Mouse (Mus musculus): ENCODE measurements around the gene 4931406C07Rik.
A peak's percentile ranks its signal among the peaks of the same experiment; 100 is the strongest.
"Not testable (repeated sequence)": the region's sequence is repeated elsewhere in the genome, so short reads cannot be mapped to it uniquely, and the experiment has no call there.

Gene 4931406C07Rik

DNA sequence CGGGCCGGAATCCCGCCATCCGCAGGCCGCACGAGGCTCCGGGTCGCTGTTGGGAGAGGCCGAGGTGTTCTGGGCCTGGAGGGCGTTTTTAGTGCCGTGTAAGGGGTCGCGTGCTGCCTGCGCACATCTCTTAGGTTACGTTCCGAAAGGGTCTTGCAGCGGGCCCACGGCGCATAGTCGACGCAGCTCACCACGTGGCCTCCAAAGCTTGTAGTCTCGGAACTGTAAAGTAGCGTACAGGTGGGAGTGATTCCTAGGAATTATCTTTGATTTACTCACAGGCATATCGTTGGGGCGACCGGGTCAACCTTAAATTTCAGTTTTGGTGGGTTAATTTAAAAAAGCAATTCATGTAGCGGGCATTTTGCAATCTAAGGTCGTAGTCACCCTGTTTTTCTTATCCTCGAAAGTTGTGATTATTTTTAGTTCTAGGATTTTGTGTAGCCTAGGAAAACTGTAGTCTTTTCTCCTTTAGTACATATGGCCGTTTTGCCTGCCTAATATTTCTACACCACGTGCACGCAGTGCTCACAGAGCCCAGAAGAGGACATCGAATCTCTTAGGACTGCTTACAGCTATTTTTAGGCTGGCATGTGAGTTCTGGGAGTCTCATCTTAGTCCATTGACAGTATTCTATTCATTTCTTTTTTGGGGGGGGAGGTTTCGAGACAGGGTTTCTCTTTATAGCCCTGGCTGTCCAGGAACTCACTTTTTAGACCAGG is at the start of gene 4931406C07Rik:
4931406C07Rik (minus strand) TSS at position 51 of the 722 bp plus-strand sequence.
- DNase-seq, result peak; percentile 70

DNA sequence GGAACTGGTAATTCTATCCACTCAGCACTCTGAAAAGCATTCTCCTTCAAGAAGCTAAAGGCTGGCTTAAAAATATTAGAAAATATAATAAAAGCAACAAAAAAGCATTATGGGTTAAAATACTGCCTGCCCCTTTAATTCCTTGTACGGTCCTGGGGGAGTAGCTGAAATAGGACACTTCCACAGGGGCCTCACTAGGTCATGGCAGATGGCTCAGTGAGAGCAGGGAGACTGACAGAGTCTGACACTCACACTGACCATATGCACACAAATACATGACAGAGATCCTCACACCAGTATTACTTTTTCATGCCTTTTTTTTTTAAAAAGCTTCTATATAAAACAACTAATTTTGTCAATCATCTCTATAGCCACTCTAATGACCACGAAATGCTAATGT is 43.7 kb upstream of the 4931406C07Rik start:
- peak; percentile 6 for DNase-seq

DNA sequence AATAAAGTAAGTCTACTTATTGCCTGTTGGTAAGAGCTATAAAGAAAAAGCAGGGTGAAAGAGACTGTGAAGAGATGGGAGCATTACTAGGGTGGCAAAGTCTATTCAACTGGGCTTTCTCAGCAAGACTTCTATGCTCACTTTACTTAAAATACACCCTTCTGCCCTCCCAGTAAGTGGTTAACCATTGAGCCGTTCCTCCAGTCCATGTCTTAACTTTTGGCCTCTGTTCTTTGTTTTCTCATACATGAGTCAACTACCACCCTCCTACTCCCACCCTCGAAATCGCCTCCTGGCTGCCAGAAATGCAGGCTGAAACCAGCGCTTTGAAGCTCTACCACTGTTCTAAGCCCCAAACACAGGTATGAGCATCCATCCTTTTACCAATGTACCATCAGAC is 31.5 kb upstream of the 4931406C07Rik start:
- DNase-seq, result no peak

DNA sequence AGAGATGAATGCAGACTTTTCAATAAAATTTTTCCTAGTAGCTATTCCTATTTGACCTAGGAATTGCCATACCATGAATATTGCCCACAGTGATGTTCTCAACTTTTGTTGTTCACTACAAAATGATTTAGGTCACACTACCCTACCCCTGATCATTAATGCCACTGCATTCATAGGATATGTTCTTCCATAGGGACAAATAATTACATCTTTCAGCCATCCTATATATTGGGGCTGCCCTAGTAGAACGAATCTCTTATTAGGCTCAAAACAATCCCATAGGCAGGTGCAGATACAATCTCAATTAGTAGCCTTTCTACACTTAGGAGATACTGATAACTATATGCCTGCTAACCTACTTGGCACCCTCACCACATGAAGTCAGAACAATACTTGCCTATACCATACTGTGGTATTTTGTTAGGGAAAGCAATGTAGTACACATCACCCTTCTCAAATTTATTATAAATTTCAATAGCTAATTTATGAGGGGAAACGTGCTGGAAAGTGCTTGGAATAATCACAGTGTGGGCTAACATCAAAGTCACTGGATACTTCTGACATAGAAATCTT is 12.0 kb upstream of the 4931406C07Rik start:
- no peak for DNase-seq

DNA sequence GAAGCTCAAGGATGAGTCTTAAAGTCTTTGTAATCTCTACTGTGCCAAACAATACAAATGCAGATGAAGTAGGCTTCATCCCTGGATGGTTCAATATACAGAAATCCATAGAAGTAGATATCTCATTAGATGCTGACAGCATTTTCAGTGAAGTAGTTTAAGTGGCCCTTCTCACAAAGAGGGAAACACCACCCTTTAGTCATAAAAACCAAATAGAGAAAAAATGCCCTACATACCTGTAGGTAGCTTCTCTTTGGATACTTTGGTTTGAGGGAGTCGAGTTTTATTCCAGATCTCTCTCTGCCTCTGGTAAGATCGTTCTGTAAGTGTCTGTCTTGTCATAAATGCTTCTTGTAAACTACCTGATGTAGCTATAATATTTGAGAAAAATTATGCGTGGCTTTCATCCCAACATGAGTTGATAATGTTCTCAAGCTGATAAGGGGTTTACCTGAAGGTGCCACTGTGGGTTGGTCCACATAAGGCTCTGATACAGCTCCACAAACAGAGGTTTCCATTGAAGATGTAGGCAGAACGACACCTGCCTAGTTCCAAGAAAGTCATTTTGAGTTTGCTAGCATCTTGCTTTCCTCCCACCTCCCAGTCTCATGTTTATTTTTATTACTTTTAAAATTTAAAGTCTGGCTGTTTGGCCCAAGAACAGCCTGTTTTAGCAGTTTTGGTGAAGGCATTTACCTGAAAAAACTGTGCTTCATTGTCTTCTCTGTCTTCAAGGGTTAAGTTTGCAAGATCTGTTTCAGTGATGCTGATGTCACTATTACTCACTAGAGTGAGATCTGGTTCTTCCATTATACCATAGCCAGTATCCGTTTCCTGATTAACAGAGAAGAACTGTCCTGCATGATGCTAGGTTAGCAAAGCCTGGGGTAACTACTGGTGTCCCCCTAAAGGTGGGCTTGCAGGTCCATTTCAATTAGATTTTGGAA is 11.2 kb upstream of the 4931406C07Rik start:
- no peak for DNase-seq

DNA sequence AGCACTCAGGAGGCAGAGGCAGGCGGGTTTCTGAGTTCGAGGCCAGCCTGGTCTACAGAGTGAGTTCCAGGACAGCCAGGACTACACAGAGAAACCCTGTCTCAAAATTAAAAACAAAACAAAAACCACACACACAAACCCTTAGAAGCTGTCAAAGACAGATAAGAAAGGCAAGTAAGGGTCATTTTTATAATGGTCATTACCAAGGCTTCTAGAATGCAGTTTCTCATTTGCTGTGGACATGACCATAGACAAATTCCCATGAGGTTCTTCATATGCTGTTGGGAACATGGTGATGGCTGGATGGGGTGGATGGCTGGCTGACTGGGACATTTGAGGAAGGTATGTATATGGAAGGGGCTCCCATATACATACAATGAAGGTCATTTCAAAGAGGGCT is 10.0 kb upstream of the 4931406C07Rik start:
- DNase-seq, result not testable (repeated sequence)

DNA sequence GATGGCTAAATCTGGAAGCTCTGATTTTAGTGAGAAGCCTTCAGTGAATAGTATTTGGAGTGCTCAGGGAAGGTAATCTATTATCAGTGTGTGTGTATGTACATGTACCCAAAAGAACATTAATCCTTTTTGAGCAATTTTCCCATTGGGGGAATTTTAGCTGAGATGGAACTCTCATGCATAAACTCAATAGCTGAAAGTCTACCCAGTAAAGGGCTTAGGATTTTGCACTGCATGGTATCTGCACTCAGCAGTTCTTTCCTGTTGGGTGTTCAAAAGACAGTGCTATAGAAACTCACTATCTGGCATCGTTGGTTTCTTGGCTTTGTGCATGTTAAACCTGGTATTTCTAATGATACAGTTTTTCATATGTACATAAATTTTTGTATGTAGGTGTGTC is 8.4 kb upstream of the 4931406C07Rik start:
- no peak for DNase-seq

DNA sequence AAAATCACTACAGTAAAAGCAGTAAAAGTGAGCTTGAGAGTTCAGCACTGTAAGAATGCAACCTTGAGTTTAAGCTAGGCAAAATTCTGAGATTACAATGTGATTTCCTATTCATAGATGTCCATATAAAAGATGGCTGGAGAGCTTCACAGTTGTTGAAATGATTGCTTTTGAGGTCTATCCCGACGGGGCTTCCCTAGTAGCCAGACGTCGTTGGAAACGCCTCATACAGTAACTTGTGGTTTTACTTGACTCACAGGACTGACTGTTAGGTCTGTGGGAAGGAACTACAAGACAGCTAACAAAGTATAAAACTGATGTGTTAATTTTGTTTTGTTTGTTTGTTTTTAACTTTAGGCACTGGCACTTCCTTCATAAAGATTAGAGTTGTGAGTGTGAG is 7.4 kb upstream of the 4931406C07Rik start:
- DNase-seq, result no peak

DNA sequence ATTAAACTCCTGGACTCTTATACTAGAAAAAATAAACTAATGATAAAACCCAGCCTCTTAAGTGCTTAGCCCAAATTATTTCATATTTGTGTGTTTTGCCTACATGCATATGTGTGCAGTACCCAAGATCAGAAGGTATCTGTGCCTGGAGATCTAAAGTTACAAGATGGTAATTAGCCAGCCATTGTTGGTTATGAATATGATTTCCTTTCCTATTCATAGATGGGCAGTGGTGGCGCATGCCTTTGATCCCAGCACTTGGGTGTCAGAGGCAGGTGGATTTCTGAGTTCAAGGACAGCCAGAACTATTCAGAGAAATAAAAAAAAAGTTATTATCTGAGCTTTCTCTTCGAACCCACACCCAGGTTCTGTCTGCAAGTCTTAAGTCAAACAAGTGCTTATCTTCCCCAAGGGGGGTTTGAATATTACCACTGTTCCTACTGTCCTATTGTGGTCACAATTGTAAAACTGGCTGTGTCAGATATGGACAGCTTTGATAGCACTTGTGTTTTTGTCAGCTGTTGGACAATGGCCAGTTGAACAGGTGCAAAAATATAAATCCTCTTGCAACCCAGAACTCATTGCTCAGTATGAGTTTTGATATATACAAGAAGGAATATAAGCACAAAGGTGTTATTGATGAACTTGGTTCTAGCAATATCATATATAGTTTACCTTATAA is 5.9 kb upstream of the 4931406C07Rik start:
- no peak for DNase-seq

DNA sequence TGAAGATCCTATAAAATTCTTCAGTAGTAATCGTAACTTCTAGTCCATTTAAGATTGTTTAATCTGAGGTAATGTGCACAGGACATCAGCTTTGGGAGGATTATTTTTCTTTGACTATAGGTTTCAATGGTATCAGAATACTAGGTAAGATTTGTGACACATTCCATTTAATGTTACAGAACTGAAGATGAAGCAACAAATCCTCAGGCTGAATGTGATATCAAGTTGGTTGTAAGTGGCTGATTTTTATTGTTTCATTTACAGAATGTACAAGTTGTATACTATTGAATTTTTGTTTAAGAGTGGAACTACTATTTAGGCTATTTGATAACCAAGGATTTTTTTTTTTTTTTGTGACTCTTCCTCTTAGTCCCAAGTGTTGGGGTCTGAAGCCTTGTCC is 3.9 kb upstream of the 4931406C07Rik start:
- no peak for DNase-seq

DNA sequence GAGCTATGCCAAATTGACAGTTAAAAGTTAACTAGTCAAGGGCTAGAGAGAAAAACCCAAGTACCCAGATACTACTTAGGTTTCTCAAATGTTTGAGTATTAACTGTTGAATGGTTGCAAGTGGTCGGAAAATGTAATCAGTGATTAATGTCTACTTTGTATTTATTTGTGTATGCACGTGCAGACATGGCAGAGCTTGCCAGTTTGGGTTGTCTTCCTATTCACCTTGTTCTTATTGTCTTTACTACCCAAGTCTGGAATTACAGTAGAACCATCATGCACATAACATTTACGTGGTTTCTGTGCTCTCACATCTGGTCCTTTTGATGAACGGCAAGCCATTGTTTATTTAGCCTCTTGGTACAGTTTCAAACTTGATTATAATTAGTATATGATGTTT is 3.2 kb upstream of the 4931406C07Rik start:
- DNase-seq, result no peak

DNA sequence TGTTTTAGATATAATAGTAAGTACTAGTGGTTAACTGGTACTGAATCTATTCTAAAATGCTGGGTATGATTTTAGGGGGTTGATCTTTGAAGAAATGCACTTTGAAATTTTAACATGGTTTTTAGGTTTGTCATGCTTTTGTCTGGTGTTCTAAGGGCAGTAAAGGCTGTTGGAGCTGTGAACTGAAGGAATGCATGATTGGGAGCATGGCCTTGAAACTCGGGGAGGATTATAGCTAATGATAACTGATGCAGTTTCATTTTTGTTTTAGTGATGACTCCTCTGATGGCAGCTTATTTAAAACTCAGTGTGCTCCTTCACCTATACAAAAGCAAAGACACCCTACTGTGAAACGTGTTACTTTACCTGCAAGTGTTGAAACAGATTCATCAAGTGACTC is 2.0 kb upstream of the 4931406C07Rik start:
- no peak for DNase-seq

DNA sequence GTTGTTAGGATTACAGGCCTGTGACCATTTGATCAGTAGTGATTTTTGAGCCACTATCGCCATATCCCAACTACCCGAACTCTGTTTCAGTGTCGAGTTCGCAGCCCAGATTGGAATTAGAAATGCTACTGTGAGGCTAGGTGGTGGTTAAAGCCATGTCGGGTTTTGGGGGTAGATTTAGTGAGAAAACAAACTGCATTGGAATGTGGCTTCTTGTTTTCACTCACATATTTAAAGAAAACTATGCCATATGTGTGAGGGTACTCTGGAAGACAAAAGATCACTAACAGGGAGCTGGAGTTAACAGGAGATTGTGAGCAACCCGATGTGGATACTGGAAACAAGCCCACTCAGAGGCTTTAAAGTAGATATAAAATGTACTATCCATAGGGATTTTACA is 1.0 kb upstream of the 4931406C07Rik start:
- no peak for DNase-seq

DNA sequence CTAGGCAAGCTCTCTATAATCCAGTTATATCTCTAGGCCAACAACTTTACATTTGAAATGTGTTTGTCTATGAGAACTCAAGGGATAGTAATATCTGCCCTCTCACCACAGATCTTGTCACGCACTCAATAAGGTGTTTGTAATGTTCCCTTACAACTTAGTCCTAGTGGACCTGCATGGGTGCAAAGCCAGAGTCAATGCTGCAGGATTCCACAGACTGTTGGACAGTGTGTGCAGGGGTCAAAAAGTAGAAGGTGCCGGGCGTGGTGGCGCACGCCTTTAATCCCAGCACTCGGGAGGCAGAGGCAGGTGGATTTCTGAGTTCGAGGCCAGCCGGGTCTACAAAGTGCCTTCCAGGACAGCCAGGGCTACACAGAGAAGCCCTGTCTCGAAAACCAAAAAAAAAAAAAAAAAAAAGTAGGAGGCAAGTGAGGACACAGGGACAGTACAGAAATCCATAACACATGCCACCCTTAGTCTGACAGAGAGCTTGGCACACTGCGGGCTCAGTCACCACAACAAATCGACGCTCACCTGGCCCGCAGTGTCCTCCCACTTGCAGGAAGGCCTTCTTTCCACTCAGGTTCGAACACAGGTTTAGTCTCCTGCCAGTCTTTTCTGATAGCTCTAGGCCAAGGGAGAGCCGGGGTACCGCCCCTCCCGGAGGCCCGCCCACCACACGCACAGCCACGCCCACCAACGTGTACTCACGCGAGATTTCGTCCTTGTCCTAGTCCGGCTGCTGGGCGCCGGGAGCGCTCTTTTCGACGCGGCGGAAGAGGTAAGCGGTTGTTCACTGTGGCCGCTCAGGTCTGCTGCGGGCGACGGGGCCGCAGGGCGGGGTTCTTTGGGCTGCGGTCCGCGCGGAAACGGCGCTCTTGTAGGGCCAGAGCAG is 498 bp downstream of the 4931406C07Rik start, which contains the start of gene Taf1d:
Taf1d (plus strand) TSS at position 712 of the 895 bp plus-strand sequence.
- DNase-seq, result peak; percentile 97

DNA sequence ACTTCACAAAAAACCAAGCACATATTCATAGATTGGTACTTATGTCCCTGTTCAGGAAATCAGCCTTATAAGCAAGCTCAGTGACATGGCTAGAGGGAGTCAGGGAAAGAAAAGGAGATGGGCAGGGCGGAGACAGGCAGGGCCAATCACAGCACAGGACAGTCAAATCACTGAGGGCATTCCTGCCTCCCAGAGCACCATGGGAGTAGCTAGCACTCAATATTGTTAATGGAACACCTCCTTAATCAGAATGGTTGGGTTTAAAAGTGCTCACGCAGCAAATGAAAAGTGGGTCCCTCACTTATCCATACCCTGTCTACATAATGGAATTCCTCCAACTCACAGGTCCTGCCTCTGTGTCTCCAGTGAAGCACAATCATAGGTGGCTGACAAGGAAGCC is 3.4 kb downstream of the 4931406C07Rik start:
- no peak for DNase-seq

DNA sequence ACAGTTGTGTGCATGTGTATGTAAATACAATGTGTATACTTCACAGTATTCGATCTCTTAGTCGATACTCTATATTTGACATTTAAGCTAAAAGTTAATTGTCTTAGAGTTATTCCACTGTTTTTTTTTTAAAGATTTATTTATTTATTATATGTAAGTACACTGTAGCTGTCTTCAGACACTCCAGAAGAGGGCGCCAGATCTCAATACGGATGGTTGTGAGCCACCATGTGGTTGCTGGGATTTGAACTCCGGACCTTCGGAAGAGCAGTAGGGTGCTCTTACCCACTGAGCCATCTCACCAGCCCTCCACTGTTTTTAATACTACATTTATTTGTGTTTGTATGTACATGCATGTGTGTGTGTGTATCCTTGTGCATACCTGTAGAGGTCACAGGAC is 4.2 kb downstream of the 4931406C07Rik start:
- not testable (repeated sequence) for DNase-seq

DNA sequence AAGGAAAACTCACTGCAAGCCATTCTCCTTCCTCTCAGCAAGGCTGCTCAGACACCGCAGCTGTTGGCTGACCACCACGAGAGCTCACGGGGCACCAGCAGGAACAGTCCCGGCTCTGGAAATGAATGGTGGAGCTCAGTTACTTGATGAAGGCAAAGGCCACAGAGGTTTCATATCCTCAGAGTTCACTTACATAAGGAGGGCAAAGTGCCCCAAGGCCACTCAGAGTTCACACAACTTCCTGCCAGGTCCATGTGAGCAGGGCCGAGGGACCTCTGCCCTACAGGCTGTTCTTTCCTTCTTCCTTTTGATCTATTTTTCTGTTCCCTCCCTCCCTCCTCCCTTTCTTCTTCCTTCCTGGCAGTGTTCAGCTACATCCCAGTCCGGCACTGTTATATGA is 4.8 kb downstream of the 4931406C07Rik start:
- peak; percentile 34 for DNase-seq

DNA sequence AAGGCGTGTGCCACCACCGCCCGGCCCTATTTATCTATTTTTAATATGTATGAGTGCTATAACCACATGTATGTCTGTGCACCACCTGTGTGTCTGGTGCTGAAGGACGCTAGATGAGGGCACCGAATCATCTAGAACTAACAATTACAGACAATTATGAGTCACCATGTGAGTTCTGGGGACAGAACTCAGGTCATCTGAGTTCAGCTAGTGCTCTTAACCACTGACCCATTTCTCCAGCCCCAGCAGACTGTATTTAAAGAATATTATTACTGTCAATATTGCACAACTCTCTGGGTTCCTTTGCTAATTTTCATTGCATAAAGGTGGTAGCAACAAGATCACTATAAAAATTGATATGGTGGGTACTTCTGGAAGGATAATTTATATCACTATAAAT is 6.2 kb downstream of the 4931406C07Rik start:
- DNase-seq, result no peak

DNA sequence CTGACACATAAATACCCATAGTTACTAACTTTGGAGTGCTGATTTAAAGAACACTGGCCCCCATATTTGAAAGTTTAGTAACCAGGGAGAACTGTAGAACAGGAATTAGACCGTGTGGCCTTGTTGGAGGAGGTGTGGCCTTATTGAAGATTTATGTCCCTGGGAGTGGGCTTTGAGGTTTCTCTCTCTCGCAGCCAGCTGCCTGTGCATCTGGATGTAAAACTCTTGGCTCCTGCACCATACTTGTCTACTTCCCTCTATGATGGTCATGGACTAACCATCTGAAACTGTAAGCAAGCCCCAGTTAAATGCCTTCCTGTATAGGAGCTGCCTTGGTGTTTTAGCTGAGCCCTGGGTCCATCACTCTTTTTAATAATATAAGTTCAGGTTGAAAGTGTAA is 7.8 kb downstream of the 4931406C07Rik start:
- DNase-seq, result no peak

DNA sequence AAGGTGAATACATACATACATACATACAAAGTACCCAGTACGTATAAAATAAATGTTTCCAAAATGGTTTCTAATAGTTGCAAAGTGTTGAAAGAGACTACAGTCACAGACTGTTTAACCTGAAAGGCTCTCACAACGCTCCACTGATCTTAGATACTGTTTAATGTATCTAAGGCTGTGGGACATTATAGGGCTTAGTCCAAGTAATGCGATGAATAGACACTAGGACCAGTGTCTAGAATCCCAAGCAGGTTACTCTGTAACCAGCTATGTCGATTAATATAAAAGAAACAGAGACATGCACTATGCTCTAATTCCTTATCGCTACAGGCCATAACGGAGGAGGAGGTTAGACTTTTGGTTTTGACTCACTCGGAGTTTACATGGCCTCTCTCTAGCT is 9.1 kb downstream of the 4931406C07Rik start:
- no peak for DNase-seq

DNA sequence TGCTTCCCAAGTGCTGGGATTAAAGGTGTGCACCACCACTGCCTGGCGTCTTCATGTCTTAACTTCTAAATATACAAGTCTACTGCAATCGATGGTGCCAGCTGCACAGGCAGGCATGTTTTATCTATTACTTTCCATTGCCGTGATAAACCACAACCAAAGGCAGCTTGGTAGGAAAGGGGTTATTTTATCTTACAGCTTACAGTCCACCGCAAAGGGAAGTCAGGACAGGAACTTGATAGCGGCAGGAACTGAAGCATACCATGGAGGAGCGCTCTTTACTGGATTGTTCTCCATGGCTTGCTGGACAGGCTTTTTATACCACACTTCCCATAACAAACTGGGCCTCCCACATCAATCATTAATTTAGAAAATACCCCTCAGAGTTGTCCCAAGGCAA is 17.0 kb downstream of the 4931406C07Rik start:
- no peak for DNase-seq

DNA sequence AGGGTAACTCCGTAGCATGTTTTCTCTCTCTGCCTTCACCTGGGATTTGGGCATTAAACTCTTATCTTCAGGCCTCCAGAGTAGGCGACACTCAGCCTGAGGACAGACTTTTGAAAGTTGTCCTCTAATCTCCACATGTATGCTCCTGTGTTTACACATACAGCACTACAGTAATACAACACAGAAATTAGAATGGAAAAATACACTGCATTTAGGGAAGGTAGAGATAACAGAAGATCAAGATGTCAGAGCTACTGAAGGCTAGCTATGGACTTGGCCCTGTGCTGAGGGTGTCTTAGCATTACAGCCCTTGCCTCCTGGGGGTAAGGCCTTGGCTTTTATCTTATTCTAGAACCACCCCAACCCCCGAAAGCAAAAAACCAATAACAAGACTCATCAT is 17.8 kb downstream of the 4931406C07Rik start:
- no peak for DNase-seq

Data from embryo, embryonic 11 days (tissue).